Mouse (Mus musculus) kidney, postnatal 10 days (tissue): ENCODE measurements around the gene Smg6.

Source experiments
- DNase-seq: peaks from one replicate; pipeline ENCODE4 v3.0.0; 2021; ENCODE audit warnings: mixed read lengths

Gene Smg6

DNA sequence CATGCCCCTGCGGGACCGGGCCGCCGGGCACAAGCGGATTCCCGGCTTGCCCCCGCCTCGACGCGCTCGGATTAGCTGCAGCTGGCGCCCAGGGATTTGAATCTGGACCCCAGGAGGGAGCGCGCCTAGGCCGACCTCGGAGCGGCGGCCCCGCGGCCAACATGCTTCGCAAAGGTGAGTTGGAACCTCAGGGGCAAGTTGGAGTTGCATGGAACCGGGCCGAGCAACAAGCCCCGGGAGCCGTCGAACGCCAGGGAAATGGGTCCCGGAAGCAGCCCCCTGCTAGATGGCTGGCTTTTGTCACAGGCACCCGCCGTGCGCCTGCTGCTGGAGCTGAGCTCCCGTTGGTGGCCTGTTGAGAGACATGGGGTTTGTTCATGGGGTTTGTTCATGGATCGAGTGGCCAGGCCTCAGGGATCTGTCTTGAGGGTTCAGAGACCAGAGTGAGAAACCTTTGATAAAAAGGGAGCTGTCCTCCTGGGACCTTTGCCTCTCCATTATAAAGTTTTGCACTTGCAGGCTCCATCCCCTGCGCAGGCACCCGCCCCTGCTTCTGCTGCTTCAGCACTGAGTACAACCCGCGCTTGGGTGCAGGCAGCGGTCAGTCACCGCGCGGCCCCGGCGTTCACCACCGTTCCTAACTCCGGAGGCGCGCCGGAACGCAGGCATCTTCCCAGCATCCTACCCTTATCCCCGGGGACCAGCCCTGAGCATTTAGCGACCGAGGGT lies 268.7 kb downstream of the Smg6 start:
- DNase-seq = peak; percentile 56

DNA sequence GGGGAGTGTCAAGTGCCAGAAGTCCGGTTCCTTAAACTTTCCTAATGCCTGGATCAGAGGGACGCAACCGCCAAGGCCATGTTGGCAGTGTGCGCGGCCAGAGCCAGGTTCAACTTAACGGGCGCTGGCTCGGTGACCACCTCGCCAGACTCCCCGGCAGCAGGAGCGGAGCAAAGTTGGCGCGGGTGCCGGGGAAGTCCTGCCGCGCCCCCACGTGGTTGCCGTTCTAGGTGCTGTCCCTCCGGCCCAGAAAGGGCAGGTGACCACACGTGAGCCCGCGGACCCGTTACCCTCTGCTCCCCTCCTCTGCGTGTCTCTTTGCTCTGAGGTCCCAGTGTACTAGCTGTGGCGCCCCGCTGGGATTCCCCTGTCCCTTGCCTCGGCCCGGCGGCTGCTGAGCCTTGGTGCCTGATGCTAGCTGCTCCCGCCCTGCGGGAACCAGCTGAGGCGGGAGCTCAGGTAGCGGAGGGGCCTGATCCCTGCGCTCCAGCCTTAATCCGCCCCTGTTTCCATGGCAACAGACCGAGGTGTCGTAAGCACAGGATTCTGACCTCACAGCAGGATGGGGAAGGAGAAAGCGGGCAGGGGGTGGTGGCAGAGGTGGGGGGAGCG lies 269.3 kb downstream of the Smg6 start:
- DNase-seq = peak; percentile 70

DNA sequence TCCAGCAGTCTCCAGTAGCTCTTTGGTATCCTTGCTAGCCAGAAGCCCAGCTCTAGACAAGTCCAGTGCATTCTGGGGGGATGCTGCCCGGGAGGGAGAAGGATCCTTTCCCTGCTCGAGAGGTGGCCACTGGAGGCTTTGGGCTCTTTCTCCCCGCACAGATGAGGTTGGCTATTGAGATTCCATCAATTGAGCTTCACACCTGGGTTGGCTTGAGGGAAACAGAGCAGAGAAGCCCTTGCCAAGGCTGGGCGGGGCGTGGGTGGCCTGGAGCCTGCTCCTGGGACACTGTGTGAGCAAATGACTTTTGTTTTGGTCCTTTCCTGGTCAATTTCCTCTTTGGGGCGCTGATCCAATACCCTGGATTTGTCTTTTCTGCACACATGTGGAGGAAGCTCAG lies 270.5 kb downstream of the Smg6 start:
- DNase-seq = no peak

DNA sequence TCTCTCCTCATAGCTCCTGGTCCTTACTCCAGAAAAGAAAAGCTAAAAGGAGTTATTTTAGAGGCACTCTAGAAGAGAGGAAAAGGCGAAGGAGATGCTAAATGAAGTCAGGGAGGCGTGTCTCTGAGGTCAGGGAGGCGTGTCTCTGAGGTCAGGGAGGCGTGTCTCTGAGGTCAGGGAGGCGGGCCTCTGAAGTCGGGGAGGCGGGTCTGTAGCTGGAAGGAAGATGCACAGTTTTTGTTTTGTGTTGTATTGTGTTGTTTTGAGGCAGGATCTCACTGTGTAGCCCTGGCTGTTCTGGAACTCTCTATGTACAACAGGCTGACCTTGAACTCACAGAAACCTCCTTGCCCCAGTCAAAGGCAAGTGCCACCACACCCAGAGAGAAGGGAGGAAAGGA lies 272.3 kb downstream of the Smg6 start:
- no peak for DNase-seq

DNA sequence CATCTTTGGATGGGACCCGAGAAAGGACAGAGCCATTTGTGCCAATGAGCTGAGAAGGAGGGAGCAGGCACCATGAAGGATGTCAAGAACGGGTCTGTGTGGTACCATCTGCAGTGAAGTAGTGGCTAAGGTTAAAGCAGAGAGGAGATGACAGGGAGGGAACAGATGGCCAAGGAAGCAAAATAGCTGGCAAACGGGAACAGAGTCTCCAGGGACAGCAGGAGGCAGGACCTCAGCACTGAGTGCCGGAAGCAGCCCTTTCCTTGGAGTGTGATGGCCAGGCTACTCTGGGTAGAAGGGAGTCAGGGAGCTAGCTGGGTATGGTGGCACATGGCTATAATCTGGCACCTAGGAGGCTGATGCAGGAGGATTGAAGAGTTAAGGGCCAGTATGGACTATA lies 273.2 kb downstream of the Smg6 start:
- no peak for DNase-seq

DNA sequence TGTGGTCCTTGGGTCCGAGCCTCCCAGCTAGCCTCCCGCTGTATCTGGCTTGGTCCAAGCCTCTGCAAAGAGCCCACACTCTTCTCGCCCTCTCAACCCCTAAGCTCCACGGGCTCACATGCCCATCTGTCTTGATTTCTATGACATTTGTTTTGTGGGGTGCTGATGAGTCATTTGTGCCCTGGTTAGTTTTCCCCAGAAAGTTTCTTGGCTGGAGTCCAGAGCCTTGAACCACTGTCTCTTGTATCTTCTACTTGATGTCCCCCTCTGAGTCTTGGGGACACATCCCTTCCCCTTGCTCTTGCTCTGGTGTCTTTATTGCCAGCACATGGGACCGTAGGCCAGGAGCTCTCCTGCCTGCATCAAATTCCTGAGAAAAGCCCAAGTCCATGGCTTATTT lies 274.3 kb downstream of the Smg6 start:
- no peak for DNase-seq

DNA sequence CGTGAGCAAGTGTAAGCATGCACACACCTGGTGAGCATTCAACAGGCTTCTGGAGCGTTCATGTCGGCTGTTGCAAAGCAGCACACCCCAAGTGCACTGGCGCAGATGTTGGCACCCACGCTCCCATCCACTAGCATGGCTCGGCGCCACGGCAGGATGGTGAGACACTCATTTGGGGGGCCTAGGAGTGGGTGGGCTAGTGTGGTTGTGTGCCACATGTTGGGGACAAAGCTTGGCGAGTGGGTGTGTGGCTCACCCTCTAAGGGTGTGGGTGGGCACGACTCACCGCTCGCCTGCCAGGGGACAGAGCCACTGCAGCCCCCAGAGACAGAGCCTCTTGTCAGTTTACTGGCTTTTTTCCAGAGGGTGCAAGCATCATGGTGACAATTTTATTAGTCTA lies 275.3 kb downstream of the Smg6 start:
- DNase-seq = no peak

DNA sequence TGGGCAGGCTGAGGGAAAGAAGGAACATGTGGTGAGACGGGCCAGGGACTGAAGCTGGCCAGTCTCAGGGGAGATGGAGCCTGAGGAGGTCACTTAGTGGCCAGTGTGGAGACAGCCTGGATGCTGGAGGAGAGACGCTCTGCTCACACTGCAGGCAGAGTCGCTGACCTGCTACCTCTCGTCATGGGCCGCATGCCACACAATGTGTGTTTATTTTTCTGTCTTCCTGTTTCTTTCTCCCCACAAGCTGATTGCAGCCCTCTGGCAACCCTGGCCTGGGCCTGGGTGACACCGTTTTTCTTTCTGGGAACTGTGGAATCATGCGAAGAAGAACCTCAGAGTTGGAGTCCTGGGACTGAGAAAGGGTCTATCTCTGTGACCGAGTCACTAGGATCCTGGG lies 276.1 kb downstream of the Smg6 start:
- no peak for DNase-seq

DNA sequence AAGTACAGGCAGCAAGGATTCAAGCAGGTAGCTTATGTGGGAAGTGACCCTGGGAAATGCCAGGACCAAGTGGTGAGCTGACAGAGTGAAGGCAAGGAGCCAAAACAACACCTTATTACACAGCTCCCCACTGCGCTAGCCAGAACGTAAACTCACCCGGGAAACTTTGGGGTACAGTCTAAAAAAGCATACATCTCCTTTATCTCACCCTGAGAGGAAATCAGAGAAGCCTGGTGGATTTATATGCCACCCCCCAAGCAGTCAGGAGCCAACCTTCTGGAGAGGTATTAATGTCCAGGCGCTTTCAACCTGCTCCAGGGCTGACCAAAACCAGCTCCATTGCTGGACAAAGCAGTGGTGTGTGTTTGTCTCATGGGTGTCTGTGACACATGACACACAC lies 278.3 kb downstream of the Smg6 start:
- DNase-seq = no peak

DNA sequence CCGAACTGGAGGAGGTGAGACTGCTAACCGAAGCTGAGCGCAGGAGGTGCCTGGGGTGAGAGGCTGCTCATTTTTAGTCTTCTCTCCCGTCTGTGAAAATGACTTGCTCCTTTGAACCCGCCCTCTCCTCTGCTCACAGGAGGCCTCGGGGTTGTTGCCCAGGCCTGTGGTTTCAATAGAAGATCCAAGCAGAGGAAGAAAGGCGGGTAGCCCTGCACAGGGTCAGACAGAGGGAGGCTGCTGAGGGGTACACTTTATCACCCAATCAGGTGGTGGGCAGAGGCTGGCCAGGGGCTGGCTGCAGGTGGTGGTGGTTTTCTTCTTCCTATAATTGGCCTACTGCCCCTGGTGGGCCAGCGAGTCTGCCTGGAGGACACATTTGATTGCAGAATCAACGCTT lies 278.8 kb downstream of the Smg6 start:
- DNase-seq = no peak

DNA sequence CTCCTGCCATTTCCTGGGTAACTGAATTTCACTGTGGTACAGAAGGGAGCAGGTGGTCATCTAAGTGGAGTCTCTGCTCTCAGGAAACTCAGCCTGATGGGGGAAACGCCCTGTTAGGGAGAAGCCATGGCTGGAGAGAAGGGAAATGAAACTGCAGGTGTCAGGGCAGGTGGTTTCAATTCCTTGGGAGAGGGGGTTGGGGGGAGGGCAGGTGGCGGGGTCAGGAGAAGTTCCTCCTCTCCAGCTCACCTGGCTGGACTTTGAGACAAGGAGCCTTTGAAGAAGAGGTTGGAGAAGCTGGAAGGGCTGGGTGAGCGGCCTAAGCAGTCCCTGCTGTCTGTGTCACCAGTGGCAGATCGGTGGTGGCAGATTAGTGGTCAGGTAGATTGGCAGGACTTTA lies 280.7 kb downstream of the Smg6 start:
- DNase-seq = no peak

DNA sequence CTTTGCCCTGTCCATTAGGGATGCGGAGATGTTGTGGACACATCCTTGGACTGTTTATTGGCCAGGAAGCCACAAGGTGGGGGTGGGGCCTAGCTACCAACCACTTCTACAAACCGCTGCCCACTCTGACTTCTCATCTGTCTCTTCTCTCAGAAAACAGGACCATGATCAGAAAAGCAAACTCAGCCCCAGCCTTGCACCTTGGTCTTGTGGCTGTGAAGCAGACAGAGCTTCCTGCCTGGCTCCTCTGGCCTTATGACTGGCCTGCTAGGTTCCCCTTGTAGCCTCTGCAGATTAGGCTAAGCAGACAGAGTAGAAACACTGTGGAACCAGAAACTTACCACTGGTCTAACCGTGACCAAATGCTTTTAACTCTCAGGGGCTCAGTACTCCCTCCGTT lies 283.7 kb downstream of the Smg6 start:
- DNase-seq = no peak

DNA sequence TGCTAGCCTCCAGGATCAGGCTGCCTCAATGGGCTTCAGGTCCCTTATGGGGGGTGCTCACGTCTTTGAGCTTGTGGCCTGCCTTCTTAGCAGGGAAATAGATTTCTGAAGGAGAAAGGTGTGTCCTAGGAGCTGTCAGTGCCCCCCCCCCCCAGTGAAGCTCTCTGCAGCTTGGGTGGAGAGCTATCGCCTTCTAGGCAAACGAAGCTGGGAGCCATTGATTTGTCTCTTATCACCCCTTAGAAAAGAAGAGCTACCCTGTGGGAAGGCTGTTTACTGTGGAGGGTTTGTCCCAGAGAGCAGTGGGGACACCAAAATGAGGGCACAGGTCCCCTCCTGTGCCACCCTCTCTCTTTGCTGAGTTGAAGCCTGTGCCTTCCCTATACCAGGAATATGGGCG lies 284.5 kb downstream of the Smg6 start:
- no peak for DNase-seq

DNA sequence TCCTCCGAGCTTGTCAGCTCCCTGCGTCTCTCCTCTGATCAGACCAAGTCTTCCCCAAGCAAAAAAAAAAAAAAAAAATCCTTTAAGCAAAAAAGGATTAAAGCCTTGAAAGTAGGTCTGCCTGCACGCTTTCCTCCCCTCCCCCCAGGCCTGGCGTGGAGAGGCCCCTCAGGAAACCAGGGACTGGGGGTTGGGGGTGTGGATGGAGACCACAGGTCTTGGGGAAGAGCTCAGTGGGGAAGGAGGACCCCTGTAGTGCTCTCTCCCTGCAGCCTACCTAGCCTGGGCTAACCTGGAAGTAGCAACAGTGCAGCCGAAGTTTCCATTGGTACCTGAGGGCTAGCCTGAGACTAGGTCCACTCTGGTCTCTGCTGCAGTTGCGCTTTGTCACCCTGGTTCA lies 285.1 kb downstream of the Smg6 start:
- no peak for DNase-seq

DNA sequence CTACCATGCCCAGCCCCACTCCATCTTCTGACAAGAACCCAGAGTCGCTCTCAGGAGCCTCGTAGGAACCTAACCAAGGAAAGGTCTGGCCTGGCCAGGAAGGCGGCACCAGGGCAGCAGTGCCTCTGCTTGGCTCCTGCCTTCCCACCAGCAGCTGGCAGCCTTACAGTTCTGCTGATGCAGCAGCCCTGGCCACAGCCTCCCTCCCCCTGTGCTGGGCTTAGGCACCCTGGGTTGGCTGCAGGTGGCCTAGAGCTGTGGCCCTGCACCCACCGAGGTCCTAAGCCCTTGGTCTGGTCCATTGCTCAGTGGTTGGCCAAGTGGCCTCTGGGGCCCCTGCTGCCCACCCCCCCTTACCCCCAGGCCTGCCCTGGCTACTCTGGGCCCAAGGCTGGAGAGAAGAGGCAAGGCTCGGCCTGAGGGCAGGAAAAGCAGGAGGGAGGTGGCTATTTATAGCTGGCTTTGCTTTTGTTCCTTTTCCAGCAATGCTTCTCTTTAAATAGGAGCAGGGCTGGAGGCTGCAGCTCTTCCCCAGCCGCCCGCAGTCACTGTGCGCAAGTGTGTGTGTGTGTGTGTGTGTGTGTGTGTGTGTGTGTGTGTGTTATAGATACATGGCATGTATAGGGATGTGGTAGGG lies 286.5 kb downstream of the Smg6 start:
- peak; percentile 72 for DNase-seq

DNA sequence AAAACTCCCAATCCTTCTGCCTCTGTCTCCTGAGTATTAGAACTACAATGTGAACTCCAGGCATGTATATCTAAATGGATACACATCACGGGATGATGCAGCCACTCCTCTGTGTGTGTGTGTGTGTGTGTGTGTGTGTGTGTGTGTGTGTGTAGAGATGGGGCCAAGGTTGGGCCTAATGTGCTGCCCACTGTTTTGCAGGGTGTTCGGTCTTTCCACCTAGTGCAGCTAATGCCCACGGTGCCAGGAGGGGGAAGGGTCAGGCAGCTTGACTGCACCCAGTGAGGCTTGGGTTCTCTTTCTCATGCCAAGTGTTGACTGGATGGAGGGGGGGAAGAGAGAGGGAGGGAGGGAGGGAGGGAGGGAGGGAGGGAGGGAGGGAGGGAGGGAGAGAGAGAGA lies 287.3 kb downstream of the Smg6 start:
- DNase-seq = peak; percentile 63

DNA sequence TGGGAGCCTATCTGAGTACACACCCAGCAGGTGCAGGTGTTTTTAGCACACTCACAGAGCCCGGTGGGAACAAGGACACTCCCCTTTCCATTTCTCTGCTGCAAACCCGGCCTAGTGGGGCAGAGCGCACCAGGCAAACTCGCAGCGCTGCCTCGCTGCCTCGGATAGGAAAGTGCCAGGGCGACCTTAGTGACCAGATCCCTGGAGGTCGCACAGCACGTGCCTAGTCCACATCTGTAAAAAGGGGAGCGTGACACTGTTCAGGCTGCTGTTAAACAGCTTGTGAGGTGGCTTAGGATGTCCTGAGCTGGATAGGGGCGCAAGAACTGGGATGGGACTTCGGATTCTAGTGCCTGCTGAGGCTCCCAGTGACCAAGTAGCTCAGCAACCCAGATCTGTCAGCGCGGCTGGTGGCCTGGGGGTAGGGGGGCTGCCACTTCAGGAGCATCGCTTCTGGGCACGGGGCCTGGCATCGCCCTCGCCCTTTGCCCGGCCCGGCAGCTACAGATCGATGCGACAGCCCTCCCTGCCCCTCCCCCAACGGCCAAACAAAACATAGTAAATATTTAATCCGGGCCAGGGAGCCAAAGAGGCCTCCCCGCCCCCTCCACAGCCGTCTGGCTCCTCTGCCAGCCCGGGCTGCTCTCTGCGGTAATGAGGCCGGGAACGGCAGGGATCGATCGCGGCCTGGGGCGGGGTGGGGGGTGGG lies 287.9 kb downstream of the Smg6 start:
- peak; percentile 92 for DNase-seq
